19 mouse cellular contexts compared by ENCODE assay signal in genomic region chr19:7149158-7149685, GRCm38 (mm10). TPM values are rescaled to one million over a fixed set of nuclear protein-coding genes. Genes with fewer than 3 reads are reported as not detected.
DNase-seq lines count a peak whose midpoint lies in the region; ATAC-seq and TF ChIP-seq lines count a peak whose summit lies in the region.
"Had no signal": no experiment of that assay in that cellular context is flagged by ENCODE, and none has a peak within 500 bp of the region (broad histone marks: within the 10 kb centered on the region; RNA-seq: fewer than 3 reads in every experiment).

No protein-coding gene starts in this region.

- H3K4me3 ChIP-seq in heart, postnatal 0 days (ENCODE audit: low read depth, low read length), result no peak overlapping the region
- no peak overlapping the region for H3K4me3 ChIP-seq in midbrain, postnatal 0 days (ENCODE audit: low read depth, low read length)
- H3K4me3 ChIP-seq in midbrain, embryonic 13.5 days (replicated peaks), result no peak overlapping the region
- H3K4me3 ChIP-seq in forebrain, embryonic 11.5 days (ENCODE audit: low read depth, low read length), result no peak overlapping the region
- no peak overlapping the region for H3K4me3 ChIP-seq in forebrain, embryonic 14.5 days (ENCODE audit: low read depth, low read length)
- H3K4me3 ChIP-seq: erythroblast, embryonic 14.5 days; liver, embryonic 13.5 days; megakaryocyte, embryonic 14.5 days had no signal

- no peak for TF ChIP-seq EP300 in heart, postnatal 0 days (IDR thresholded peaks at IDR 0.05; ENCODE audit: low read depth)

- no peaks in the 10 kb centered on the region for H3K9me3 ChIP-seq in heart, postnatal 0 days (replicated peaks; ENCODE audit: control insufficient read depth, low read length)
- H3K9me3 ChIP-seq in midbrain, postnatal 0 days (ENCODE audit: low read length), result no peaks in the 10 kb centered on the region
- H3K9me3 ChIP-seq in midbrain, embryonic 13.5 days, result no peaks in the 10 kb centered on the region
- H3K9me3 ChIP-seq in forebrain, embryonic 11.5 days (ENCODE audit: control insufficient read depth, low read length), result no peaks in the 10 kb centered on the region
- H3K9me3 ChIP-seq in forebrain, embryonic 14.5 days (replicated peaks; ENCODE audit: control insufficient read depth, low read length), result no peaks in the 10 kb centered on the region
- H3K9me3 ChIP-seq: liver, embryonic 13.5 days; megakaryocyte, embryonic 14.5 days had no signal

- no peak for DNase-seq in heart, postnatal 0 days (ENCODE audit: low spot score)
- no peak for DNase-seq in heart, postnatal 25 days (ENCODE audit: low spot score)
- no peak for DNase-seq in midbrain, postnatal 0 days (ENCODE audit: low spot score)
- DNase-seq in forebrain, embryonic 11.5 days (ENCODE audit: low spot score), result no peak
- DNase-seq in forebrain, embryonic 14.5 days (ENCODE audit: low spot score), result no peak
- no peak for DNase-seq in layer of hippocampus, adult 18-20 months (ENCODE audit: low spot score in 2 of 2)
- DNase-seq in urinary bladder, adult 18-20 months (ENCODE audit: low spot score in 2 of 2), result no peak
- DNase-seq: adrenal gland, postnatal 25 days; kidney, postnatal 10 days; liver, embryonic 13.5 days; thymus, postnatal 4 days had no signal

- no peak overlapping the region for H3K27ac ChIP-seq in heart, postnatal 0 days (ENCODE audit: low read depth)
- no peak overlapping the region for H3K27ac ChIP-seq in midbrain, postnatal 0 days (ENCODE audit: low read depth, low read length)
- H3K27ac ChIP-seq in midbrain, embryonic 13.5 days, result no peak overlapping the region
- no peak overlapping the region for H3K27ac ChIP-seq in forebrain, embryonic 11.5 days (ENCODE audit: low read depth, low read length)
- peak overlapping the region; percentile 86 for H3K27ac ChIP-seq in forebrain, embryonic 14.5 days (ENCODE audit: low read depth, low read length)
- H3K27ac ChIP-seq: liver, embryonic 13.5 days had no signal

- WGBS in heart, postnatal 0 days, result 71% methylated on average over 7 of the region's 7 CpGs
- WGBS in midbrain, postnatal 0 days, result 64% methylated on average over 7 of the region's 7 CpGs
- 62% methylated on average over 7 of the region's 7 CpGs for WGBS in midbrain, embryonic 13.5 days
- WGBS in forebrain, embryonic 11.5 days, result 71% methylated on average over 7 of the region's 7 CpGs
- 61% methylated on average over 7 of the region's 7 CpGs for whole genome bisulfite sequencing in forebrain, embryonic 14.5 days

- H3K4me2 ChIP-seq in heart, postnatal 0 days (ENCODE audit: low read depth, low read length), result no peak overlapping the region
- no peak overlapping the region for H3K4me2 ChIP-seq in midbrain, postnatal 0 days (ENCODE audit: low read depth, low read length, poor library complexity, severe bottlenecking)
- H3K4me2 ChIP-seq in midbrain, embryonic 13.5 days (replicated peaks), result no peak overlapping the region
- no peak overlapping the region for H3K4me2 ChIP-seq in forebrain, embryonic 11.5 days (ENCODE audit: low read depth, low read length, severe bottlenecking)
- no peak overlapping the region for H3K4me2 ChIP-seq in forebrain, embryonic 14.5 days (ENCODE audit: low read length)
- H3K4me2 ChIP-seq: liver, embryonic 13.5 days had no signal

- intact Hi-C loops in heart, postnatal 25 days (cut with DNase I), result no loop called here

- no peaks in the 10 kb centered on the region for H3K27me3 ChIP-seq in heart, postnatal 0 days (ENCODE audit: control insufficient read depth, insufficient read depth, low read length)
- H3K27me3 ChIP-seq in midbrain, postnatal 0 days (ENCODE audit: insufficient read depth, low read length), result no peaks in the 10 kb centered on the region
- H3K27me3 ChIP-seq in midbrain, embryonic 13.5 days, result peaks cover 42% of the 10 kb centered on the region
- H3K27me3 ChIP-seq in forebrain, embryonic 11.5 days (ENCODE audit: control insufficient read depth, insufficient read depth, low read length), result peaks cover 5% of the 10 kb centered on the region; the same call in 1 of the 2 replicates
- H3K27me3 ChIP-seq in forebrain, embryonic 14.5 days (replicated peaks; ENCODE audit: control insufficient read depth, insufficient read depth, low read length), result no peaks in the 10 kb centered on the region

- H3K9ac ChIP-seq in heart, postnatal 0 days (replicated peaks; ENCODE audit: low read depth, low read length), result no peak overlapping the region
- 0 out of 2 replicates have a peak overlapping the region, but pooled peaks have one; percentile 29 for H3K9ac ChIP-seq in midbrain, postnatal 0 days (replicated peaks; ENCODE audit: low read length, poor library complexity, severe bottlenecking)
- H3K9ac ChIP-seq in midbrain, embryonic 13.5 days (replicated peaks), result no peak overlapping the region
- H3K9ac ChIP-seq in forebrain, embryonic 11.5 days (ENCODE audit: low read length), result peak overlapping the region; percentile 12; the same call in 1 of the 2 replicates
- no peak overlapping the region; the same call in 1 of the 2 replicates for H3K9ac ChIP-seq in forebrain, embryonic 14.5 days (ENCODE audit: low read length)
- H3K9ac ChIP-seq: liver, embryonic 13.5 days had no signal

- no peak for TF ChIP-seq CTCF in heart, postnatal 0 days (IDR thresholded peaks at IDR 0.05; ENCODE audit: low read depth)
- no peak for TF ChIP-seq CTCF in midbrain, postnatal 0 days (IDR thresholded peaks at IDR 0.05)

- H3K4me1 ChIP-seq in heart, postnatal 0 days (ENCODE audit: control insufficient read depth, insufficient read depth), result peaks cover 42% of the 10 kb centered on the region
- H3K4me1 ChIP-seq in midbrain, postnatal 0 days (ENCODE audit: insufficient read depth, low read length), result no peaks in the 10 kb centered on the region; the same call in 1 of the 2 replicates
- H3K4me1 ChIP-seq in midbrain, embryonic 13.5 days (replicated peaks), result peaks cover 78% of the 10 kb centered on the region
- H3K4me1 ChIP-seq in forebrain, embryonic 11.5 days (replicated peaks; ENCODE audit: control insufficient read depth, insufficient read depth, low read length), result peaks cover 10% of the 10 kb centered on the region
- H3K4me1 ChIP-seq in forebrain, embryonic 14.5 days (ENCODE audit: control insufficient read depth, insufficient read depth, low read length), result peaks cover 49% of the 10 kb centered on the region

- no peaks in the 10 kb centered on the region for H3K36me3 ChIP-seq in heart, postnatal 0 days (replicated peaks; ENCODE audit: control insufficient read depth, insufficient read depth, low read length)
- H3K36me3 ChIP-seq in midbrain, postnatal 0 days (ENCODE audit: insufficient read depth, low read length), result no peaks in the 10 kb centered on the region
- no peaks in the 10 kb centered on the region for H3K36me3 ChIP-seq in midbrain, embryonic 13.5 days
- no peaks in the 10 kb centered on the region for H3K36me3 ChIP-seq in forebrain, embryonic 11.5 days (ENCODE audit: control insufficient read depth, insufficient read depth, low read length)
- H3K36me3 ChIP-seq in forebrain, embryonic 14.5 days (ENCODE audit: control insufficient read depth, insufficient read depth, low read length), result no peaks in the 10 kb centered on the region
- H3K36me3 ChIP-seq: liver, embryonic 13.5 days had no signal

- peak; percentile 22; the same call in 1 of the 2 replicates for ATAC-seq in heart, postnatal 0 days (ENCODE audit: insufficient read depth, low read depth)
- ATAC-seq in midbrain, postnatal 0 days (ENCODE audit: low FRiP score), result no peak
- no peak for ATAC-seq in midbrain, embryonic 13.5 days
- no peak for ATAC-seq in forebrain, embryonic 11.5 days (replicated peaks; ENCODE audit: low FRiP score)
- ATAC-seq in forebrain, embryonic 14.5 days, result no peak
- ATAC-seq: CD4-positive, CD25-positive, alpha-beta regulatory T cell, adult 4 months; intestine, postnatal 0 days; lung, postnatal 0 days had no signal

RNA-seq across cellular contexts. Expression of gene Flrt1, which starts 43.7 kb away (rescaled TPM):
- total RNA-seq in heart, postnatal 0 days (2014; rRNA removed; ENCODE audit: low replicate concordance), result 0.23 and 0.89 TPM in 2 replicates
- polyA plus RNA-seq in heart, postnatal 0 days (2015; fragmentation: Nextera tagmentation; extraction: Ambion mirVana), result 1.0 TPM in 2 replicates
- total RNA-seq in heart, postnatal 25 days (2021), result 1 to 10 TPM; 1.1 to 1.4 TPM
- 9.9 and 11.4 TPM in 2 replicates for total RNA-seq in midbrain, postnatal 0 days (2014; rRNA removed)
- 9.8 and 11.9 TPM in 2 replicates for polyA plus RNA-seq in midbrain, postnatal 0 days (2015; fragmentation: Nextera tagmentation; extraction: Ambion mirVana)
- polyA plus RNA-seq in midbrain, embryonic 13.5 days (2015; fragmentation: Nextera tagmentation; extraction: Ambion mirVana), result 8.3 and 9.2 TPM in 2 replicates
- polyA plus RNA-seq in forebrain, embryonic 11.5 days (2014; fragmentation: Nextera tagmentation; extraction: Ambion mirVana), result 7.7 and 9.0 TPM in 2 replicates
- polyA plus RNA-seq in forebrain, embryonic 14.5 days (2014; fragmentation: Nextera tagmentation; extraction: Ambion mirVana), result 9.5 and 12.2 TPM in 2 replicates
- 10 to 100 TPM; 21.6 to 22.0 TPM for total RNA-seq in layer of hippocampus, adult 18-20 months (2021)
- total RNA-seq: hematopoietic stem cell, adult 5-6 weeks; MEL had no signal
- polyA plus RNA-seq: erythroblast, embryonic 14.5 days had no signal

RNA-seq across cellular contexts. Expression of gene Otub1, which starts 56.9 kb away (rescaled TPM):
- 127 and 139 TPM in 2 replicates for total RNA-seq in heart, postnatal 0 days (2014; rRNA removed; ENCODE audit: low replicate concordance)
- 117 and 132 TPM in 2 replicates for polyA plus RNA-seq in heart, postnatal 0 days (2015; fragmentation: Nextera tagmentation; extraction: Ambion mirVana)
- 10 to 100 TPM; 74.7 to 82.3 TPM for total RNA-seq in heart, postnatal 25 days (2021)
- 236 and 242 TPM in 2 replicates for total RNA-seq in midbrain, postnatal 0 days (2014; rRNA removed)
- polyA plus RNA-seq in midbrain, postnatal 0 days (2015; fragmentation: Nextera tagmentation; extraction: Ambion mirVana), result 257 and 277 TPM in 2 replicates
- polyA plus RNA-seq in midbrain, embryonic 13.5 days (2015; fragmentation: Nextera tagmentation; extraction: Ambion mirVana), result 247 and 260 TPM in 2 replicates
- 238 and 256 TPM in 2 replicates for polyA plus RNA-seq in forebrain, embryonic 11.5 days (2014; fragmentation: Nextera tagmentation; extraction: Ambion mirVana)
- polyA plus RNA-seq in forebrain, embryonic 14.5 days (2014; fragmentation: Nextera tagmentation; extraction: Ambion mirVana), result 262 TPM in 2 replicates
- 100 to 1,000 TPM; 306 to 307 TPM for total RNA-seq in layer of hippocampus, adult 18-20 months (2021)

Comparison
In these comparisons a context has a peak if more than half of its experiments do, and no peak if none do; other contexts are left out.
1. H3K9ac ChIP-seq: peak in midbrain, postnatal 0 days (single experiment) and forebrain, embryonic 11.5 days (single experiment); none in heart, postnatal 0 days (single experiment), midbrain, embryonic 13.5 days (single experiment) and forebrain, embryonic 14.5 days (single experiment).